19 mouse cellular contexts compared by ENCODE assay signal in genomic region chr6:18459657-18460056, GRCm38 (mm10). TPM values are rescaled to one million over a fixed set of nuclear protein-coding genes. Genes with fewer than 3 reads are reported as not detected.
DNase-seq lines count a peak whose midpoint lies in the region; ATAC-seq and TF ChIP-seq lines count a peak whose summit lies in the region.
"Had no signal": no experiment of that assay in that cellular context is flagged by ENCODE, and none has a peak within 500 bp of the region (broad histone marks: within the 10 kb centered on the region; RNA-seq: fewer than 3 reads in every experiment).

No protein-coding gene starts in this region.

- no peaks in the 10 kb centered on the region for H3K9me3 ChIP-seq in forebrain, embryonic 15.5 days
- H3K9me3 ChIP-seq in forebrain, embryonic 10.5 days = peaks cover 3% of the 10 kb centered on the region; the same call in 1 of the 2 replicates
- H3K9me3 ChIP-seq in midbrain, postnatal 0 days (ENCODE audit: low read length) = no peaks in the 10 kb centered on the region
- 0 out of 2 replicates have a peak, but pooled peaks cover 3% of the 10 kb centered on the region for H3K9me3 ChIP-seq in midbrain, embryonic 16.5 days (replicated peaks; ENCODE audit: control insufficient read depth, low read length, poor library complexity, severe bottlenecking)
- H3K9me3 ChIP-seq: embryonic facial prominence, embryonic 12.5 days; forebrain, embryonic 12.5 days; hindbrain, embryonic 15.5 days had no signal

- H3K36me3 ChIP-seq in forebrain, embryonic 15.5 days = peaks cover 9% of the 10 kb centered on the region; the same call in 1 of the 2 replicates
- H3K36me3 ChIP-seq in forebrain, embryonic 10.5 days (replicated peaks) = no peaks in the 10 kb centered on the region
- no peaks in the 10 kb centered on the region for H3K36me3 ChIP-seq in midbrain, postnatal 0 days (ENCODE audit: insufficient read depth, low read length)
- H3K36me3 ChIP-seq in midbrain, embryonic 16.5 days (ENCODE audit: control insufficient read depth, insufficient read depth, low read length) = no peaks in the 10 kb centered on the region
- H3K36me3 ChIP-seq: embryonic facial prominence, embryonic 12.5 days; forebrain, embryonic 12.5 days had no signal

- no peak overlapping the region for H3K9ac ChIP-seq in forebrain, embryonic 15.5 days (replicated peaks)
- H3K9ac ChIP-seq in midbrain, postnatal 0 days (replicated peaks; ENCODE audit: low read length, poor library complexity, severe bottlenecking) = no peak overlapping the region
- H3K9ac ChIP-seq in midbrain, embryonic 16.5 days (ENCODE audit: low read depth, low read length) = no peak overlapping the region
- H3K9ac ChIP-seq: embryonic facial prominence, embryonic 12.5 days; forebrain, embryonic 12.5 days; heart, embryonic 13.5 days; hindbrain, embryonic 15.5 days had no signal

- H3K4me3 ChIP-seq in forebrain, embryonic 15.5 days = no peak overlapping the region
- no peak overlapping the region for H3K4me3 ChIP-seq in forebrain, embryonic 10.5 days
- H3K4me3 ChIP-seq in midbrain, postnatal 0 days (ENCODE audit: low read depth, low read length) = no peak overlapping the region
- H3K4me3 ChIP-seq in midbrain, embryonic 16.5 days (ENCODE audit: low read depth, low read length) = no peak overlapping the region
- H3K4me3 ChIP-seq: embryonic facial prominence, embryonic 12.5 days; forebrain, embryonic 12.5 days; heart, embryonic 13.5 days; hindbrain, embryonic 15.5 days had no signal

- no peaks in the 10 kb centered on the region for H3K27me3 ChIP-seq in forebrain, embryonic 15.5 days
- no peaks in the 10 kb centered on the region for H3K27me3 ChIP-seq in forebrain, embryonic 10.5 days (ENCODE audit: poor library complexity, severe bottlenecking)
- no peaks in the 10 kb centered on the region for H3K27me3 ChIP-seq in midbrain, postnatal 0 days (ENCODE audit: insufficient read depth, low read length)
- H3K27me3 ChIP-seq in midbrain, embryonic 16.5 days (ENCODE audit: control insufficient read depth, insufficient read depth, low read depth, low read length) = no peaks in the 10 kb centered on the region
- H3K27me3 ChIP-seq: embryonic facial prominence, embryonic 12.5 days; forebrain, embryonic 12.5 days; heart, embryonic 13.5 days; hindbrain, embryonic 15.5 days had no signal

- H3K4me1 ChIP-seq in forebrain, embryonic 15.5 days = peaks cover 8% of the 10 kb centered on the region; the same call in 1 of the 2 replicates
- H3K4me1 ChIP-seq in forebrain, embryonic 10.5 days = no peaks in the 10 kb centered on the region
- H3K4me1 ChIP-seq in midbrain, postnatal 0 days (ENCODE audit: insufficient read depth, low read length) = no peaks in the 10 kb centered on the region
- H3K4me1 ChIP-seq in midbrain, embryonic 16.5 days (ENCODE audit: control insufficient read depth, insufficient read depth, low read length) = no peaks in the 10 kb centered on the region
- H3K4me1 ChIP-seq: embryonic facial prominence, embryonic 12.5 days; forebrain, embryonic 12.5 days; hindbrain, embryonic 15.5 days had no signal

- no peak overlapping the region; the same call in 1 of the 2 replicates for H3K27ac ChIP-seq in forebrain, embryonic 15.5 days (replicated peaks)
- no peak overlapping the region for H3K27ac ChIP-seq in forebrain, embryonic 10.5 days
- H3K27ac ChIP-seq in midbrain, postnatal 0 days (ENCODE audit: low read depth, low read length) = no peak overlapping the region
- H3K27ac ChIP-seq in midbrain, embryonic 16.5 days (ENCODE audit: low read length) = no peak overlapping the region
- H3K27ac ChIP-seq: embryonic facial prominence, embryonic 12.5 days; forebrain, embryonic 12.5 days; heart, embryonic 13.5 days; hindbrain, embryonic 15.5 days had no signal

- no peak for TF ChIP-seq CTCF in midbrain, postnatal 0 days (IDR thresholded peaks at IDR 0.05)

- ATAC-seq in forebrain, embryonic 15.5 days (replicated peaks) = 0 out of 2 replicates have a peak, but pooled peaks have one; percentile 66
- ATAC-seq in midbrain, postnatal 0 days (ENCODE audit: low FRiP score) = no peak
- ATAC-seq in midbrain, embryonic 16.5 days = no peak
- ATAC-seq: intestine, embryonic 16.5 days had no signal

- no peak overlapping the region for H3K4me2 ChIP-seq in forebrain, embryonic 15.5 days (replicated peaks)
- no peak overlapping the region for H3K4me2 ChIP-seq in midbrain, postnatal 0 days (ENCODE audit: low read depth, low read length, poor library complexity, severe bottlenecking)
- H3K4me2 ChIP-seq in midbrain, embryonic 16.5 days (ENCODE audit: low read length) = no peak overlapping the region
- H3K4me2 ChIP-seq: embryonic facial prominence, embryonic 12.5 days; forebrain, embryonic 12.5 days; heart, embryonic 13.5 days; hindbrain, embryonic 15.5 days had no signal

- no peak for DNase-seq in forebrain, embryonic 10.5 days (ENCODE audit: extremely low spot score, low spot score)
- peak; percentile 26 for DNase-seq in midbrain, postnatal 0 days (ENCODE audit: low spot score)
- DNase-seq in cerebellum, postnatal 14 days = peak; percentile 43 to 68
- no peak for DNase-seq in right cerebral cortex, postnatal 25 days
- no peak for DNase-seq in adrenal gland, adult 18-20 months (ENCODE audit: low spot score in 2 of 2)
- DNase-seq: adrenal gland, adult 8-10 months; adrenal gland, postnatal 36 days; embryo, embryonic 11 days; gastrocnemius, postnatal 36 days; heart, adult 11 months; heart, postnatal 36 days; kidney, adult 2 months had no signal

- 89% methylated on average over 1 of the region's 1 CpGs for WGBS in forebrain, embryonic 15.5 days
- 72% methylated on average over 1 of the region's 1 CpGs for WGBS in forebrain, embryonic 10.5 days
- WGBS in midbrain, postnatal 0 days = 77% methylated on average over 1 of the region's 1 CpGs
- WGBS in midbrain, embryonic 16.5 days = 67% methylated on average over 1 of the region's 1 CpGs

RNA-seq across cellular contexts. Expression of gene Cttnbp2, which starts 55.0 kb away (rescaled TPM):
- polyA plus RNA-seq in forebrain, embryonic 15.5 days (2015; fragmentation: Nextera tagmentation; extraction: Ambion mirVana) = 122 TPM in 2 replicates
- 7.3 and 9.8 TPM in 2 replicates for polyA plus RNA-seq in forebrain, embryonic 10.5 days (2016; fragmentation: Nextera tagmentation; extraction: Ambion mirVana)
- total RNA-seq in midbrain, postnatal 0 days (2014; rRNA removed) = 32.2 and 33.9 TPM in 2 replicates
- polyA plus RNA-seq in midbrain, postnatal 0 days (2015; fragmentation: Nextera tagmentation; extraction: Ambion mirVana) = 23.6 and 27.3 TPM in 2 replicates
- polyA plus RNA-seq in midbrain, embryonic 16.5 days (2015; fragmentation: Nextera tagmentation; extraction: Ambion mirVana) = 57.3 and 58.7 TPM in 2 replicates
- total RNA-seq in adrenal gland, adult 18-20 months (2021) = 10 to 100 TPM; 65.9 to 88.8 TPM

Comparison
In these comparisons a context has a peak if more than half of its experiments do, and no peak if none do; other contexts are left out.
1. DNase-seq: peak in midbrain, postnatal 0 days (single experiment) and cerebellum, postnatal 14 days (2 of 2); none in forebrain, embryonic 10.5 days (single experiment), right cerebral cortex, postnatal 25 days (single experiment) and adrenal gland, adult 18-20 months (0 of 2).